Mouse (Mus musculus): ENCODE results near the gene Tns1. TPM values are rescaled to one million over a fixed set of nuclear protein-coding genes. Genes with fewer than 3 reads are reported as not detected.

Gene Tns1
- total RNA-seq, 2 experiments from 2014 or later = 636 to 666 TPM

Other genes starting within 250 kb of the Tns1 start
- under 1 TPM; 0.84 to 0.95 TPM for gene Rufy4, start 1.1 kb upstream of the Tns1 start, total RNA-seq (2021)
- gene Cxcr2, start 29.5 kb upstream of the Tns1 start, total RNA-seq (2021) = under 1 TPM in 1 of 2 experiments, not detected in 1; 0.44 TPM
- not detected for gene Cxcr1, start 70.2 kb upstream of the Tns1 start, total RNA-seq (2021)
- gene Arpc2, start 111.6 kb upstream of the Tns1 start, total RNA-seq (2021) = 100 to 1,000 TPM; 141 to 153 TPM
- gene Gpbar1, start 154.1 kb upstream of the Tns1 start, total RNA-seq (2021) = not detected
- gene Aamp, start 160.3 kb upstream of the Tns1 start, total RNA-seq (2021) = 100 to 1,000 TPM in 1 of 2 experiments, 10 to 100 TPM in 1; 99.8 to 102 TPM
- 100 to 1,000 TPM; 138 to 151 TPM for gene Pnkd, start 160.5 kb upstream of the Tns1 start, total RNA-seq (2021)
- 10 to 100 TPM; 40.2 to 46.3 TPM for gene Tmbim1, start 181.2 kb upstream of the Tns1 start, total RNA-seq (2021)
- under 1 TPM in 1 of 2 experiments, not detected in 1; 0.44 TPM for gene Catip, start 237.7 kb upstream of the Tns1 start, total RNA-seq (2021)

All from heart, adult 18-20 months (tissue).